Mouse (Mus musculus): ENCODE measurements around the gene Pitpnb. TPM values are rescaled to one million over a fixed set of nuclear protein-coding genes. Genes with fewer than 3 reads are reported as not detected.

Gene Pitpnb
- total and polyA plus RNA-seq, 3 experiments = 14.9 to 85.7 (median 16.2) TPM

GRCm38 (mm10) chr5:111297801-111298200 is 32.8 kb upstream of the Pitpnb start:
- dilution Hi-C loops (cut with MboI; ENCODE audit: extremely low pct_ligation_motif_present, extremely low pct_unique_long_range_greater_than_20kb, low sequenced_read_pairs) = no loop called here
- Histone ChIP-seq H3K9ac (ENCODE audit: insufficient read depth, low read depth) (no peak overlapping the region), H3K4me3 (replicated peaks in 1 of 3; ENCODE audit: low read depth in 2 of 3, low read length in 2 of 3, poor library complexity in 1 of 3) (no peak overlapping the region), H3K27ac (ENCODE audit: insufficient read depth, low read depth) (no peak overlapping the region), H3K27me3 (replicated peaks) (no peaks in the 10 kb centered on the region), H3K4me2 (ENCODE audit: insufficient read depth, low read depth, poor library complexity, severe bottlenecking) (no peak overlapping the region), H3K79me2 (replicated peaks; ENCODE audit: control insufficient read depth, extremely low read depth, insufficient read depth, poor library complexity, severe bottlenecking) (no peaks in the 10 kb centered on the region), H3K9me3 (replicated peaks; ENCODE audit: low read length) (no peaks in the 10 kb centered on the region), H3K4me1 (ENCODE audit: control insufficient read depth in 1 of 2, insufficient read depth in 2 of 2) (peaks cover 0 to 7% of the 10 kb centered on the region in 2 experiments; a peak in 2 of 4 replicates), H3K36me3 (replicated peaks in 1 of 2; ENCODE audit: control insufficient read depth in 1 of 2, insufficient read depth in 1 of 2, low read length in 1 of 2) (no peaks in the 10 kb centered on the region)
- in situ Hi-C loops (cut with MboI; ENCODE audit: low pct_ligation_motif_present, low pct_unique_long_range_greater_than_20kb, low sequenced_read_pairs) = no loop called here
- TF ChIP-seq NELFE (IDR thresholded peaks at IDR 0.05; ENCODE audit: low read depth, low read length) (no peak), E2F4 (IDR thresholded peaks at IDR 0.05; ENCODE audit: insufficient replicate concordance, low read depth, low read length) (no peak), RCOR1 (conservative IDR thresholded peaks at IDR 0.05; ENCODE audit: low read depth, low read length) (no peak), BHLHE40 (IDR thresholded peaks at IDR 0.05; ENCODE audit: low read depth, low read length) (no peak)
- no peak for DNase-seq (ENCODE audit: extremely low read depth)

DNA sequence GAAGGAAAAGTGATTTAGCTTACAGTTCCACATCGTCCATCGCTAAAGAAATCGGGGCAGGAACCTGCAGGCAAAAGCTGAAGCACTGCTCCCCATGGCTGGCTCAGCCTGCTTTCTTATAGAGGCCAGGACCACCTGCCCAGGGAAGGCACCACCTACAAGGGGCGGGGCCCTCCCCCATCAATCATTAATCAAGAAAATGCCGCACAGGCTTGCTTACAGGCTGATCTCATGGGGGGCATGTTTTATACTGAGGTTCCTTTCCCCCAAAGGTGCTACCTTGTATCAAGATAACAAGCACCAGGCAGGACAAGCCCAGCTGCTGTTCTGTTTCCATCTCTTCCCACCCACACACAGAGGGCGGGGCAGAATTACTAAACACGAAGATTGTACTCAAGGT is 31.9 kb upstream of the Pitpnb start:
- Histone ChIP-seq H3K27me3 (replicated peaks) (no peaks in the 10 kb centered on the region), H3K4me3 (replicated peaks in 1 of 3; ENCODE audit: low read depth in 2 of 3, low read length in 2 of 3, poor library complexity in 1 of 3) (no peak overlapping the region), H3K9ac (ENCODE audit: insufficient read depth, low read depth) (no peak overlapping the region), H3K4me1 (ENCODE audit: control insufficient read depth in 1 of 2, insufficient read depth in 2 of 2) (peaks cover 0 to 7% of the 10 kb centered on the region in 2 experiments; a peak in 2 of 4 replicates), H3K27ac (ENCODE audit: insufficient read depth, low read depth) (no peak overlapping the region), H3K4me2 (ENCODE audit: insufficient read depth, low read depth, poor library complexity, severe bottlenecking) (no peak overlapping the region), H3K9me3 (replicated peaks; ENCODE audit: low read length) (no peaks in the 10 kb centered on the region), H3K79me2 (replicated peaks; ENCODE audit: control insufficient read depth, extremely low read depth, insufficient read depth, poor library complexity, severe bottlenecking) (no peaks in the 10 kb centered on the region), H3K36me3 (replicated peaks in 1 of 2; ENCODE audit: control insufficient read depth in 1 of 2, insufficient read depth in 1 of 2, low read length in 1 of 2) (no peaks in the 10 kb centered on the region)
- in situ Hi-C loops (cut with MboI; ENCODE audit: low pct_ligation_motif_present, low pct_unique_long_range_greater_than_20kb, low sequenced_read_pairs) (no loop called here), dilution Hi-C loops (cut with MboI; ENCODE audit: extremely low pct_ligation_motif_present, extremely low pct_unique_long_range_greater_than_20kb, low sequenced_read_pairs) (no loop called here)
- TF ChIP-seq ETS1 (conservative IDR thresholded peaks at IDR 0.05; ENCODE audit: low read depth, low read length) (no peak), SMC3 (IDR thresholded peaks at IDR 0.05; ENCODE audit: low read depth, low read length) (no peak), UBTF (IDR thresholded peaks at IDR 0.05; ENCODE audit: low read depth, low read length) (no peak), IRF4 (IDR thresholded peaks at IDR 0.05; ENCODE audit: low read depth, low read length) (no peak), ZC3H11A (IDR thresholded peaks at IDR 0.05; ENCODE audit: low read depth, low read length) (no peak), ELF1 (IDR thresholded peaks at IDR 0.05; ENCODE audit: low read depth, low read length) (no peak), E2F4 (IDR thresholded peaks at IDR 0.05; ENCODE audit: insufficient replicate concordance, low read depth, low read length) (no peak), NELFE (IDR thresholded peaks at IDR 0.05; ENCODE audit: low read depth, low read length) (no peak), MAFK (IDR thresholded peaks at IDR 0.05; ENCODE audit: insufficient replicate concordance, low read length) (no peak), CHD1 (IDR thresholded peaks at IDR 0.05; ENCODE audit: low read depth, low read length) (no peak), PAX5 (IDR thresholded peaks at IDR 0.05; ENCODE audit: low read length) (no peak), MAX (IDR thresholded peaks at IDR 0.05; ENCODE audit: low read length) (no peak), JUN (IDR thresholded peaks at IDR 0.05; ENCODE audit: insufficient read depth, low read depth, low read length) (no peak), RCOR1 (conservative IDR thresholded peaks at IDR 0.05; ENCODE audit: low read depth, low read length) (no peak)
- DNase-seq (ENCODE audit: extremely low read depth) = no peak
